Mouse (Mus musculus): ENCODE data around the gene Pex7. TPM values are rescaled to one million over a fixed set of nuclear protein-coding genes. Genes with fewer than 3 reads are reported as not detected.

The Pex7 gene
- polyA plus RNA-seq, 1 experiment from 2014 or later: 61.7 TPM

DNA sequence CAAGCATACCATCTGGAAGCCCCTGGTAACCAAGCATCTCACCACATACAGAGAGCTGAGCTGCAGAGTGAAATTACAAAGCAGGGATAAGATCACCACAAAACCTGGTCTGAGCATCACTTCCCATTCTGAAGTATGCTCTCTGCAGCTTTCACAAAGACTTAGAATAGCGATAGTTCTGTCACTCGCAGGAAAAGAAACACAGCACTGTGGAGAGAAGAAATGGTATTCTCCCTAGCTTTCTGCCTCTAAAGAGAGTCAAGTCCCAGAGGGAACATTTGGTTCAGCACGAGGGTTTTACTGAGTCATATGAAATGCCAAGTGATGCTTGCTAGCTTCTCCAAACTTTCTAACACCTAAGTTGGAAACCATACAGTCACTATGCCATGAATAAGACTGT, 17.6 kb downstream of the Pex7 start:
- Histone ChIP-seq H3K9ac (ENCODE audit: low read depth, low read length) (no peak overlapping the region), H3K36me3 (ENCODE audit: control insufficient read depth, insufficient read depth) (peaks cover 15% of the 10 kb centered on the region), H3K27me3 (replicated peaks; ENCODE audit: control insufficient read depth, insufficient read depth, low read length) (no peaks in the 10 kb centered on the region), H3K4me2 (replicated peaks; ENCODE audit: low read depth) (no peak overlapping the region), H3K27ac (ENCODE audit: low read depth, low read length) (no peak overlapping the region), H3K4me3 (ENCODE audit: low read depth, low read length) (no peak overlapping the region), H3K4me1 (replicated peaks; ENCODE audit: control insufficient read depth, insufficient read depth, low read length) (no peaks in the 10 kb centered on the region), H3K9me3 (ENCODE audit: control insufficient read depth) (no peaks in the 10 kb centered on the region)
- 87% methylated on average over 3 of the region's 3 CpGs for WGBS
- ATAC-seq: no peak
- TF ChIP-seq CTCF (IDR thresholded peaks at IDR 0.05; ENCODE audit: low read depth): no peak

DNA sequence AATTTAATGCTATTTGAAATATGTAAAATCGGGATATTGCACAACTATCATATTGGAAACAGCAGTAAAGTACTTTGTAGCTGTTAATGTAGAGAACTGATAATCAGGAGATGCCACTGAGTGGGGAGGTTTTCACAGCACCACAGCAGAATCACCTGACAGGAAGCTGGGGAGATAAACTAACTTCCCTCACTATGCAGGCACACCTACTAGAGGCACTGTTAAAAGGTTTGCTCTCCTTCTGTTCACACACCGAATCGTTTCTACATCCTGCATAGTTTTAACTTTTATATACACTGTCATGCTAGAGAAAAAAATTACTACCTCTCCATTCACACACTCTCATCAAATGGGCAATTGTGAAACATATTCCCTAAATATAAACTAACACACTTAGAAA, 21.2 kb downstream of the Pex7 start:
- Histone ChIP-seq H3K4me3 (ENCODE audit: low read depth, low read length) (no peak overlapping the region), H3K4me2 (replicated peaks; ENCODE audit: low read depth) (no peak overlapping the region), H3K9me3 (ENCODE audit: control insufficient read depth) (no peaks in the 10 kb centered on the region), H3K9ac (ENCODE audit: low read depth, low read length) (no peak overlapping the region), H3K4me1 (replicated peaks; ENCODE audit: control insufficient read depth, insufficient read depth, low read length) (no peaks in the 10 kb centered on the region), H3K27ac (ENCODE audit: low read depth, low read length) (no peak overlapping the region), H3K36me3 (ENCODE audit: control insufficient read depth, insufficient read depth) (peaks cover 15% of the 10 kb centered on the region), H3K27me3 (replicated peaks; ENCODE audit: control insufficient read depth, insufficient read depth, low read length) (no peaks in the 10 kb centered on the region)
- ATAC-seq: no peak
- no peak for TF ChIP-seq CTCF (IDR thresholded peaks at IDR 0.05; ENCODE audit: low read depth)
- 74% methylated on average over 3 of the region's 3 CpGs for WGBS

DNA sequence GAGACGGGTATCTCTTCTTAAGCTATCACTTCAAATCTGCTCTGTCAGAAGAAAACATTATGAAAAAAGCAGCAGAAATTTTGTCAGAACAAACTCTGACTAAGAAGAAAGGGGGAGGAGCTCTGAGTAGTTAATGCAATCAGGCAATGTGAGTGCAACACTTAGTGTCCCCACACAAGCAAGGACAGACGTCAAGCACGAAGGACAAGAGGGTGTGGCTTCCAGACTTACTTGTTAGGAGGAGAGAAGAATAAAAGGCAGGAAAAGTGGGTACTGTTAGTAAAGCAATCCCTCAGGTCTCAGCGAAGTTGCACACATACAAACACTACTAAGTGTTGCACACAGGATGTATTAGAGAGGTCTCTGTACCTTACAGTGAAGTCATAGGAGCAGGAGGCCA, 23.1 kb downstream of the Pex7 start:
- Histone ChIP-seq H3K4me2 (replicated peaks; ENCODE audit: low read depth) (no peak overlapping the region), H3K27me3 (replicated peaks; ENCODE audit: control insufficient read depth, insufficient read depth, low read length) (no peaks in the 10 kb centered on the region), H3K4me3 (ENCODE audit: low read depth, low read length) (no peak overlapping the region), H3K9me3 (ENCODE audit: control insufficient read depth) (no peaks in the 10 kb centered on the region), H3K9ac (ENCODE audit: low read depth, low read length) (no peak overlapping the region), H3K36me3 (ENCODE audit: control insufficient read depth, insufficient read depth) (peaks cover 7% of the 10 kb centered on the region), H3K27ac (ENCODE audit: low read depth, low read length) (no peak overlapping the region), H3K4me1 (replicated peaks; ENCODE audit: control insufficient read depth, insufficient read depth, low read length) (no peaks in the 10 kb centered on the region)
- no peak for TF ChIP-seq CTCF (IDR thresholded peaks at IDR 0.05; ENCODE audit: low read depth)
- no peak for ATAC-seq
- 59% methylated on average over 4 of the region's 4 CpGs for WGBS

DNA sequence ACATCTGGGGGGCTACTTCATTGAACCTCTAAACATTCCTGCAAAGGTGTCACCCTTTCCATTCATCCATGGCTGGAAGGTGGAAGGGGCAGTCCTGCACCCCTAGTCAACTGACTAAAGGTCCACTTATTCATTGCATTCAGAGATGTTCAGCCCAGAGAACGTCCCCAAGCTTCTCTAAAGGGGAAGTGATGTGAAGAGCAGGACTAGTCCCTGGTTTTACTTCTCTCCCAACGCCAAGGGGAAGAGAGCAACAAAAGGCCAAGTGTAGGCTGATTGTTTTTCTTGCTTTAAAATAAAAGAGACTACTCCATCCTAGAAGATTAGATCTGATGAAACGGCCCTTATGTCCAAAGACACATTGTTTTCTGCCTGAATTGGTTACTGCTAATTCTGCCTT, 27.1 kb downstream of the Pex7 start:
- Histone ChIP-seq H3K9ac (ENCODE audit: low read depth, low read length) (no peak overlapping the region), H3K4me3 (ENCODE audit: low read depth, low read length) (no peak overlapping the region), H3K4me1 (replicated peaks; ENCODE audit: control insufficient read depth, insufficient read depth, low read length) (no peaks in the 10 kb centered on the region), H3K4me2 (replicated peaks; ENCODE audit: low read depth) (no peak overlapping the region), H3K27me3 (replicated peaks; ENCODE audit: control insufficient read depth, insufficient read depth, low read length) (no peaks in the 10 kb centered on the region), H3K36me3 (ENCODE audit: control insufficient read depth, insufficient read depth) (peaks cover 4% of the 10 kb centered on the region; the same call in 1 of the 2 replicates), H3K27ac (ENCODE audit: low read depth, low read length) (no peak overlapping the region), H3K9me3 (ENCODE audit: control insufficient read depth) (no peaks in the 10 kb centered on the region)
- ATAC-seq: no peak
- WGBS: 82% methylated on average over 3 of the region's 3 CpGs
- TF ChIP-seq CTCF (IDR thresholded peaks at IDR 0.05; ENCODE audit: low read depth): no peak

DNA sequence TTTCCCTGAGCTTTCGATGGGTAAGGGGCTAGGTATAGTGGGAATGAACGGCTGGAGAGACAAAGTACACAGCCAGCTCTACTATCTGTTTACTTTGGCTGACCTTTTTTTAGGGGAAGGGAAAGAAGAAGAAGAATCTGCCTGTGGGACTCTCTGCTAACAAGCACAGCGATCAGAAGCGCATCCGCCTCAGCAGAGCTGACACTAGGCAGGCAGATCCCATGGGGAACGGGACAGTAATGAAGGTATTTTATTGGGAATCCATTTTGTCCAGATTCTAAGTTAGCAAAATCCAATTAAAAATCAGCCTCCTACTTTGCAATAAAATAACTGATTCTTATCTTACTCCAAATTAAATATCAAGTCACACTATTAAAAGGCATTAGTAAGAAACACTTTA, 28.3 kb downstream of the Pex7 start:
- H3K9me3 ChIP-seq (ENCODE audit: control insufficient read depth): no peaks in the 10 kb centered on the region
- H3K27ac ChIP-seq (ENCODE audit: low read depth, low read length): no peak overlapping the region
- ATAC-seq: no peak
- H3K36me3 ChIP-seq (ENCODE audit: control insufficient read depth, insufficient read depth): no peaks in the 10 kb centered on the region; the same call in 1 of the 2 replicates
- no peaks in the 10 kb centered on the region for H3K4me1 ChIP-seq (replicated peaks; ENCODE audit: control insufficient read depth, insufficient read depth, low read length)
- TF ChIP-seq CTCF (IDR thresholded peaks at IDR 0.05; ENCODE audit: low read depth): no peak
- no peak overlapping the region for H3K4me2 ChIP-seq (replicated peaks; ENCODE audit: low read depth)
- 56% methylated on average over 6 of the region's 6 CpGs for WGBS
- no peaks in the 10 kb centered on the region for H3K27me3 ChIP-seq (replicated peaks; ENCODE audit: control insufficient read depth, insufficient read depth, low read length)
- H3K9ac ChIP-seq (ENCODE audit: low read depth, low read length): no peak overlapping the region
- no peak overlapping the region for H3K4me3 ChIP-seq (ENCODE audit: low read depth, low read length)

DNA sequence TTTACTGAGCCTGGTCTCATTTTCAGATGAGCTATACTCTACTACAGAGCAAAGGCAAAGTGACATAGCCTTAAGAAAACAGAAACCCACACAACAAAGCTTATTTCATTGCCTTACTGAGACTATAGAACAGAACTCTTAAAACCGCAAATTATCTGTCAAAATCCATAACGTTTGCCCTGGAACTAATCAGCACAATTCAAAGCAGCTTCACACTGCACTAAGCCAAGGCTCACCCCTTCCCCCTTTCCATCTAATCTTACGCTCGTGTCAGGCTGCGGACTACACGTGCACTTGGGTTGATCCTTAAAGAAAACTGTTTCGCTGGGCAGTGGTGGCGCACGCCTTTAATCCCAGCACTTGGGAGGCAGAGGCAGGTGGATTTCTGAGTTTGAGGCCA, 29.8 kb downstream of the Pex7 start:
- Histone ChIP-seq H3K27me3 (replicated peaks; ENCODE audit: control insufficient read depth, insufficient read depth, low read length) (no peaks in the 10 kb centered on the region), H3K4me3 (ENCODE audit: low read depth, low read length) (no peak overlapping the region), H3K9ac (ENCODE audit: low read depth, low read length) (no peak overlapping the region), H3K27ac (ENCODE audit: low read depth, low read length) (no peak overlapping the region), H3K9me3 (ENCODE audit: control insufficient read depth) (no peaks in the 10 kb centered on the region), H3K4me2 (replicated peaks; ENCODE audit: low read depth) (no peak overlapping the region), H3K4me1 (replicated peaks; ENCODE audit: control insufficient read depth, insufficient read depth, low read length) (no peaks in the 10 kb centered on the region), H3K36me3 (ENCODE audit: control insufficient read depth, insufficient read depth) (no peaks in the 10 kb centered on the region; the same call in 1 of the 2 replicates)
- ATAC-seq: no peak
- TF ChIP-seq CTCF (IDR thresholded peaks at IDR 0.05; ENCODE audit: low read depth): no peak
- WGBS: 66% methylated on average over 9 of the region's 9 CpGs

DNA sequence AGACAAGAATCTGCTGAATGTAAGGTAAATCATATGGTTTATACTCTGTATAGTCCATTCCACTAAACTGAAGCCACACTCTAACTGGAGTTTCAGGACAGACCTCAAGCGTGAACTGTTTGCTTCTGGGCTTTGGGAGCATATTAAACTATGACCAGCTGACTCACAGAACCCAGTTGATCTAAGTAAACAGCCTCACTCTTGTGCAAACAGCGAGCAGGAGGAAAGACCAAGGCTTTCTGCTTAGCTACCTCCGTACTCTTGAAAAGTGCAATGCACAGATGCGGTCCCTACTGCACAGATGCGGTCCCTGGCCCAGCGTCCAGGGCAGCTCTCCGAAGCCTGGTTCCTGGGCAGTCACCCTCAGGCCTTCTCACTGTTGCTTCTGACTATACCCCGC, 30.2 kb downstream of the Pex7 start:
- no peaks in the 10 kb centered on the region; the same call in 1 of the 2 replicates for H3K36me3 ChIP-seq (ENCODE audit: control insufficient read depth, insufficient read depth)
- H3K4me1 ChIP-seq (replicated peaks; ENCODE audit: control insufficient read depth, insufficient read depth, low read length): no peaks in the 10 kb centered on the region
- H3K27ac ChIP-seq (ENCODE audit: low read depth, low read length): no peak overlapping the region
- no peaks in the 10 kb centered on the region for H3K9me3 ChIP-seq (ENCODE audit: control insufficient read depth)
- ATAC-seq: peak; percentile 22; the same call in 1 of the 2 replicates
- WGBS: 51% methylated on average over 8 of the region's 8 CpGs
- no peaks in the 10 kb centered on the region for H3K27me3 ChIP-seq (replicated peaks; ENCODE audit: control insufficient read depth, insufficient read depth, low read length)
- no peak overlapping the region for H3K4me3 ChIP-seq (ENCODE audit: low read depth, low read length)
- no peak for TF ChIP-seq CTCF (IDR thresholded peaks at IDR 0.05; ENCODE audit: low read depth)
- H3K9ac ChIP-seq (ENCODE audit: low read depth, low read length): no peak overlapping the region
- no peak overlapping the region for H3K4me2 ChIP-seq (replicated peaks; ENCODE audit: low read depth)

All from intestine, postnatal 0 days (tissue).